Comparison of ENCODE assay signal across 14 mouse cellular contexts in genomic region chr2:26184352-26184751, GRCm38 (mm10). TPM values are rescaled to one million over a fixed set of nuclear protein-coding genes. Genes with fewer than 3 reads are reported as not detected.
"Had no signal": no experiment of that assay in that cellular context is flagged by ENCODE, and none has a peak within 500 bp of the region (broad histone marks: within the 10 kb centered on the region; RNA-seq: fewer than 3 reads in every experiment).

No protein-coding gene starts in this region.

- DNase-seq: lung, adult 18-20 months; lung, embryonic 14.5 days; lung, postnatal 10 days; lung, postnatal 36 days; retina, postnatal 1 day; right cerebral cortex, adult 18-20 months; right cerebral cortex, postnatal 25 days; right cerebral cortex, postnatal 4 days; spleen, adult 18-20 months; thymus, adult 18-20 months; thymus, postnatal 14 days; thymus, postnatal 36 days had no signal

RNA-seq across cellular contexts. Expression of gene Lhx3, which starts 23.7 kb away (rescaled TPM):
- total RNA-seq: megakaryocyte progenitor cell, adult 5-6 weeks; monocyte, adult 5-6 weeks had no signal
